Mouse (Mus musculus) hindbrain, embryonic 10.5 days (tissue): ENCODE measurements around the gene Rabgap1l. TPM values are rescaled to one million over a fixed set of nuclear protein-coding genes. Genes with fewer than 3 reads are reported as not detected.

Source experiments
- DNase-seq: peaks from one replicate; pipeline ENCODE4 v3.0.0-alpha.2; 2017; ENCODE audit warnings: low spot score
- H3K27ac ChIP-seq: fragments of 300-500 bp; sonication (generic); 2 replicates; pipeline ENCODE4 v1.5.1; 2016; ENCODE audit warnings: mild to moderate bottlenecking, moderate library complexity
- H3K27me3 ChIP-seq: fragments of 300-500 bp; sonication (generic); 2 replicates; pipeline ENCODE4 v1.6.1; 2016; ENCODE audit warnings: mild to moderate bottlenecking; ENCODE audit not compliant: poor library complexity, insufficient read depth, severe bottlenecking
- H3K36me3 ChIP-seq: fragments of 300-500 bp; sonication (generic); 2 replicates; pipeline ENCODE4 v1.6.1; 2016; ENCODE audit warnings: mild to moderate bottlenecking, moderate library complexity
- H3K4me1 ChIP-seq: fragments of 300-500 bp; sonication (generic); replicated peaks from 2 replicates; pipeline ENCODE4 v1.6.1; 2016; ENCODE audit warnings: mild to moderate bottlenecking
- H3K4me3 ChIP-seq: fragments of 300-500 bp; sonication (generic); 2 replicates; pipeline ENCODE4 v1.5.1; 2016; ENCODE audit warnings: mild to moderate bottlenecking, moderate library complexity
- H3K9me3 ChIP-seq: fragments of 300-500 bp; sonication (generic); 2 replicates; pipeline ENCODE4 v1.6.1; 2016; ENCODE audit warnings: mild to moderate bottlenecking, moderate library complexity
- WGBS: fragments of 180-500 bp; shearing (Covaris S2); methylation state at CpG from one replicate; pipeline ENCODE4 v1.1.7; 2016; 5-methylcytosine and 5-hydroxymethylcytosine counted together
- polyA plus RNA-seq: library from polyadenylated mRNA; unstranded; fragments of >200 nt; fragmentation: Nextera tagmentation; extraction: Ambion mirVana; gene quantifications from 2 replicates; pipeline ENCODE4 v1.2.1, GENCODE M21; 2016

Gene Rabgap1l
- polyA plus RNA-seq, 1 experiment from 2014 or later, result 9.8 TPM

GRCm38 (mm10) chr1:160799972-160800371 is 7.0 kb upstream of the Rabgap1l start:
- Histone ChIP-seq H3K27ac (no peak overlapping the region), H3K4me1 (no peaks in the 10 kb centered on the region), H3K9me3 (no peaks in the 10 kb centered on the region), H3K36me3 (no peaks in the 10 kb centered on the region), H3K27me3 (no peaks in the 10 kb centered on the region), H3K4me3 (no peak overlapping the region)
- WGBS, result 80% methylated on average over 3 of the region's 3 CpGs
- no peak for DNase-seq

DNA sequence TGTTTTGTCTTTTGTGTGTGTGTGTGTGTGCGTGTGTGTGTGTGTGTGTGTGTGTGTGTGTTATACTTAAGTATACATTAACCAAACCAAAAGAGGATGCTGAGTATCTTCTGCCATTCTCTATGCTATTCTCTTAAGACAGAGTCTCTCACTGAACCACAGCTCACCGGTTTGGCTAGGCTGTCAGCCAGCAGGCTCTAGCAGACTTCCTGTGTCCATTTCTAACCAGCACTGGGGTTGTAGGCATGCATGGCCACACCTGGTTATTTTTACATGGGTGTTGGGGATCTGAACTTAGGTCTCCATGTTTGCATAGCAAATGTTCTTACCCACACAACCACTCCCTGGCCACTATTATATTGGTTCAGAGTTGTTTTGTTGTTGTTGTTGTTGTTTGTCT is 2.0 kb upstream of the Rabgap1l start:
- Histone ChIP-seq H3K36me3 (no peaks in the 10 kb centered on the region), H3K4me3 (no peak overlapping the region), H3K27ac (no peak overlapping the region), H3K27me3 (0 out of 2 replicates have a peak, but pooled peaks cover 4% of the 10 kb centered on the region), H3K9me3 (no peaks in the 10 kb centered on the region), H3K4me1 (peaks cover 13% of the 10 kb centered on the region; the same call in 1 of the 2 replicates)
- 77% methylated on average over 2 of the region's 2 CpGs for WGBS
- no peak for DNase-seq

DNA sequence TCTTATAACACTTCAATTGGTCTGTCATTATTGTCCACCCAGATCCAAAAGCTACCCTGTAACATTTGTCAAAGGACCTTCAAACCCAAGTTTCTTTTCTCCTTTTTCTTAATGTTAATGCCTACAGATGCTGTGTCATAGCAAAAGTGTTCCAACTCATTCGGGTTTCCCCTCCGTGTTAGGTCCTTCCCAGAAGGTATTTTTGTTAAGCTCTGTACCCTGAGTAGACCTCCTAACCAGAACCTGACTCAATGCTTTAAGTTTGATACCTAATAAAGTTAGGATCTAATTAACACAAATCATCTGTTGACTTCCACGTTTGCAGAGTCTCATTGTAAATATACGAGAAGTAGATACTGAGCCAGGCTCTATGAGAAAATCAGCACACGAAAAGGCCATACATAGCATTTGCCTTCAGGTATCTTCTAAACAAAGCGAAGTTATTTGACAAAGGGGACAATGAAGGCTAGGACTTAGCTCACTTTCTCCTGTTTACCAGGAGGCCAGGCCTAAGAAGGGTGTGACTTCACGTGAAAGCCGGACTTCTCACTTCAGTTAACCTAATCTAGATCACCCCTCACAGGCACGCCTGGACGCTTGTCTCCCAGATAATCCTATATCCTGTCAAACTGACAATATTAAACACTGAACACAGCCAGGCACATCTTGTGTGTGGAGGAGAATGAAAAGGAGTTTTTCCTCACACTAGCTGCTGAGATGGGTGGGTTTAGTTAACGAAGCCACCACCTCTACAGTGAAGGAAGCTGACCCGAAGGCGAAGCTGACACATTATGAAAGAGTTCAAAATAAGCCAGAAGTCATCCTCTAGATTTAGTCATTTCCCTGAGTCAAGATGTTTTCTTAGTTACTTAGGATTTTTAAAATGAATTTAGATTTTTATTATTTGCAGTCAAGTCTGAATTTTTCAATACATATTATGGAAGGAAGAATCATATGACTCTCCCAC is 1.1 kb upstream of the Rabgap1l start:
- H3K4me3 ChIP-seq, result no peak overlapping the region
- 85% methylated on average over 13 of the region's 13 CpGs for WGBS

GRCm38 (mm10) chr1:160792156-160792685 is 790 bp downstream of the Rabgap1l start:
- no peaks in the 10 kb centered on the region for H3K9me3 ChIP-seq
- no peaks in the 10 kb centered on the region for H3K36me3 ChIP-seq
- peaks cover 13% of the 10 kb centered on the region; the same call in 1 of the 2 replicates for H3K4me1 ChIP-seq
- peak overlapping the region; percentile 92 for H3K4me3 ChIP-seq
- H3K27ac ChIP-seq, result peak overlapping the region; percentile 90
- H3K27me3 ChIP-seq, result 0 out of 2 replicates have a peak, but pooled peaks cover 4% of the 10 kb centered on the region
- WGBS, result under 1% methylated on average over 51 of the region's 51 CpGs
- peak; percentile 55 for DNase-seq

More for the DNA sequence above, 1.1 kb upstream of the Rabgap1l start:
- Histone ChIP-seq H3K4me1 (peaks cover 13% of the 10 kb centered on the region; the same call in 1 of the 2 replicates), H3K27ac (no peak overlapping the region), H3K36me3 (no peaks in the 10 kb centered on the region), H3K27me3 (0 out of 2 replicates have a peak, but pooled peaks cover 4% of the 10 kb centered on the region), H3K9me3 (no peaks in the 10 kb centered on the region)
- DNase-seq, result no peak

DNA sequence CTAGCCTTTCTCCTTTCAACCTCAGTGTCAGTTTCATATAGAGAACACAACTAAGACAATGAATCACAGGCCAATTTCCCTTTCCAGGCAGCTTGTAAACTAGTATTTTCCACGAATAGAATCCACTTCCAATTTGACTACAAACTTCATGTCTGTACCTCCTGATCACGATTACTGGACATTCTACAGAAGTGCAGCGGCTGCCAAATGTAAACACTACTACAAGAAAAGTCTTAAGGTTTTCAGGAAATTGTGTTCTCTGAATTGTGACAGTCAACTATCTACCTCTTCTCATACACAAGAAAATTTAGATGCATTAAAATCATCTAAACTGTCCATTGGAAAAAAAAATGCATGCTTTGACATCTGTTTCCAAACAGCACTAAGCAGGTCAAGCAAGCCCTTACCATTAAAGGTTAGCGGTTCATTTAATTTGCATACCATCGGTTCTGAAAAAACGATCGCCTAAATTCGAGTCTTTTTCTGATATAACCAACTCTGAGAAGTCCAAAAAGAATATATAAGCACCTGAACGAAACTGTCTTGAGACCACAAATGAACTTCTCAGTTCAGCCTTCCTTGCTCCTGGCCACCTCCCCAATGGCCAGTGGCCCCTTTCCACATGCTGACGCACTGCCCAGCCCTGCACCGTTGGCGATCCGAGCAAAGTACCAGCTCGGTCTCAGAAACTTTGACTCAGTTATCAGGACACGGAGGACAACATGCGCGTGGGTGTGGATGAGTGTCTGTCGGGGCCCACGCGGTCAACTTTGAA is 1.4 kb downstream of the Rabgap1l start:
- H3K4me3 ChIP-seq, result peak overlapping the region; percentile 92
- H3K9me3 ChIP-seq, result no peaks in the 10 kb centered on the region
- H3K27me3 ChIP-seq, result 0 out of 2 replicates have a peak, but pooled peaks cover 4% of the 10 kb centered on the region
- 11% methylated on average over 20 of the region's 20 CpGs for WGBS
- no peak for DNase-seq
- no peaks in the 10 kb centered on the region for H3K36me3 ChIP-seq
- peak overlapping the region; percentile 90 for H3K27ac ChIP-seq
- H3K4me1 ChIP-seq, result peaks cover 13% of the 10 kb centered on the region; the same call in 1 of the 2 replicates

DNA sequence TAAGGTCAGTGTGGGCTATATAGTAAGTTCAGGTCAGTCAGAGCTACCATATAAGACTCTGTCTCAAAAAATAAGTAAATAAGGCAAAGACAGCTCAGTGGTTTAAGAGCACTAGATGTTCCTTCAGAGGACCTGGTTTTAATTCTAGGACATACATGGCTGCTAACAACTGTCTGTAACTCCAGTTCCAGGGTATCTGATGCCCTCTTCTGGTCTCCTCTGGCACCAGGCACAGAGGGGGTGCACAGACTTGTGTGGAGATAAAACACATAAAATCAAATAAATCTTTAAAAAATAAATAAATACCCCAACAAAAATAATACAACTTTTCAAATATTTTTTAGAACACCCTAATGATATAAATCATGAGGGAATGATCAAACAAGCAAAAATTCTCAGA is 2.4 kb downstream of the Rabgap1l start:
- Histone ChIP-seq H3K4me3 (no peak overlapping the region), H3K9me3 (no peaks in the 10 kb centered on the region), H3K27ac (no peak overlapping the region), H3K4me1 (peaks cover 13% of the 10 kb centered on the region; the same call in 1 of the 2 replicates), H3K27me3 (0 out of 2 replicates have a peak, but pooled peaks cover 4% of the 10 kb centered on the region), H3K36me3 (no peaks in the 10 kb centered on the region)
- no peak for DNase-seq

DNA sequence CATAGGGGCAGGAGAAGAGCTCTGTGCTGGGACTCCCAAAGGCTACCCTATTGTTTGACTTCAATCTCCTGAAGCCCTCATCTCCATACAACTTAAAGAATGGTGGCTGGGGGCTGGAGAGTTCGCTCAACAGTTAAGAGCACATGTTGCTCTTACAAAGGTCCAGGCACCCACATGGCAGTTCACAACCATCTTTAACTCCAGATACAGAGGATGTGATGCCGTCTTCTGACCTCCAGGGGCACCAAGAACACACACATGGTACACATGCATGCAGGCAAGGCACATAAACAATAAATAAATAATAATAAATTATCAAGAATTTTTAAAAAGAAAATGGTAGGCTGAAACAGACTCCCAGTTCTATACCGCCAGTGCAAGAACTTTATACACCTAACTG is 3.1 kb downstream of the Rabgap1l start:
- 80% methylated on average over 3 of the region's 3 CpGs for WGBS
- DNase-seq, result no peak
- H3K36me3 ChIP-seq, result no peaks in the 10 kb centered on the region
- no peak overlapping the region for H3K27ac ChIP-seq
- peaks cover 13% of the 10 kb centered on the region; the same call in 1 of the 2 replicates for H3K4me1 ChIP-seq
- H3K9me3 ChIP-seq, result no peaks in the 10 kb centered on the region
- H3K4me3 ChIP-seq, result no peak overlapping the region
- 0 out of 2 replicates have a peak, but pooled peaks cover 4% of the 10 kb centered on the region for H3K27me3 ChIP-seq

DNA sequence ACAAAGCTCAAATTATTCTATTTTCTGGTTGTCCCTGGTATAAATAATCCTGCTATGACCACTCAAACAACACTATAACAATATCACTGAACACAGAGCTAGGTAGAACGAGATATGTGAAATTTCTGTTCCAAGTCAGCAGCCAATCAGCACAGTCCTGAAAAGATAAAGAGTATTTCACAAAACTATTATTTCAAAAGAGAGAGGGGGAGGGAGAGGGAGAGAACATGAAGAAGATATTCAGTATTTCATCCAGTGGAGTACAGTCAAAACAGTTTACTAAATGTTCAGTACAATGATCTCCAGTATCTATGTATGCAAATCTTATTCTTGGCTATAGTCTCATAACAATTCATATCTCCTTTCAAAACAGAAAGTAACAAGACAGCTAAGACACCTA is 5.1 kb downstream of the Rabgap1l start:
- Histone ChIP-seq H3K27me3 (no peaks in the 10 kb centered on the region), H3K27ac (no peak overlapping the region), H3K36me3 (no peaks in the 10 kb centered on the region), H3K4me3 (no peak overlapping the region), H3K9me3 (no peaks in the 10 kb centered on the region), H3K4me1 (peaks cover 13% of the 10 kb centered on the region; the same call in 1 of the 2 replicates)
- no peak for DNase-seq
- WGBS, result 91% methylated on average over 1 of the region's 1 CpGs

GRCm38 (mm10) chr1:160787164-160787563 is 5.8 kb downstream of the Rabgap1l start:
- Histone ChIP-seq H3K4me1 (peaks cover 9% of the 10 kb centered on the region; the same call in 1 of the 2 replicates), H3K27me3 (no peaks in the 10 kb centered on the region), H3K36me3 (no peaks in the 10 kb centered on the region), H3K9me3 (no peaks in the 10 kb centered on the region), H3K4me3 (no peak overlapping the region), H3K27ac (no peak overlapping the region)
- DNase-seq, result no peak
- WGBS, result 85% methylated on average over 3 of the region's 3 CpGs

GRCm38 (mm10) chr1:160786571-160786970 is 6.4 kb downstream of the Rabgap1l start:
- no peak for DNase-seq
- peaks cover 3% of the 10 kb centered on the region; the same call in 1 of the 2 replicates for H3K4me1 ChIP-seq
- no peaks in the 10 kb centered on the region for H3K27me3 ChIP-seq
- H3K36me3 ChIP-seq, result no peaks in the 10 kb centered on the region
- H3K4me3 ChIP-seq, result no peak overlapping the region
- H3K27ac ChIP-seq, result no peak overlapping the region
- H3K9me3 ChIP-seq, result no peaks in the 10 kb centered on the region
- WGBS, result 84% methylated on average over 3 of the region's 3 CpGs

DNA sequence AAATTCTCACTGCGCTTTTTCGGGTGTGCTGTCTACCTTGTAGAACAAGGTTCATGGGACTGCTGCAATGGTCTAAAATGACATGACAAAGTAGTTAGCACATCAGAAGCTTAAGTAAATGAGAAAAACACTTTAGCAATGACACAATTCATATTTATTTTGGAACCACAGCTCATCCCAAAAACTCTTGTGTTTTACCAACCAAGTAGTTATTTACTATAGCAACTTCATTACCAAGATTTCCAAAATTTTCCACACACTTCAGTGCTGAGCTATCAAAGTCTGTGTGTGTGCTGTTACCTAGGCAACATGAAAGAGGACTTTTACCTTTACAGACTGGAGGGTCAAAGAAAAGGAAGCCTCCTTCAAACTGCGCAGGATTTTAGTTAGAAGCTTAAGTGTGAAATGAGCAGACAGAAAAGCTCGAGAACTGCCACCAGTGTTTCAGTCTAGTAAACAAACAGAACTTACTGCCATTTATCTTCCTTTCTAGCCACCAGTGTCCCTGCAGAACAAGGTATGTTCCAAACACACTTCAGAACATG is 7.3 kb downstream of the Rabgap1l start:
- H3K27ac ChIP-seq, result no peak overlapping the region
- H3K4me3 ChIP-seq, result no peak overlapping the region
- no peaks in the 10 kb centered on the region for H3K9me3 ChIP-seq
- H3K27me3 ChIP-seq, result no peaks in the 10 kb centered on the region
- DNase-seq, result no peak
- 84% methylated on average over 4 of the region's 4 CpGs for WGBS
- no peaks in the 10 kb centered on the region for H3K36me3 ChIP-seq
- H3K4me1 ChIP-seq, result no peaks in the 10 kb centered on the region

DNA sequence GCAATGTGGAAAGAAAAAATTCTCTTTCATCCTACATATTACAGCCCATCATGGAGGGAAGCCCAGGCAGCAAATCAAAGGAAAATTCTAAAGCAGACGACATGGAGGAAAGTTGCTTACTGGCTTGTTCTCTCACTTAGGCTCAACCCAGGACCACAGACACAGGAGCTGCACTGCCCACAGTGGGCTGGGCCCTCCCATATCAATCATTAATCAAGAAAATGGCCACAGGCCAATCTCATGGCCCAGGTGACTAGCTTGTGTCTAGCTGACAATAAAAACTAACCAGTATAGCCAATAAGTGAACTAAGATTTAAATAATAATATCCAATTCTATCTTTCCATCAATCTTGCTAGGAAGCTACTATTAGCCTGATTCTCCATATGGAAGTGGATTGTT is 8.9 kb downstream of the Rabgap1l start:
- Histone ChIP-seq H3K27me3 (no peaks in the 10 kb centered on the region), H3K4me3 (no peak overlapping the region), H3K36me3 (no peaks in the 10 kb centered on the region), H3K4me1 (no peaks in the 10 kb centered on the region), H3K9me3 (no peaks in the 10 kb centered on the region), H3K27ac (no peak overlapping the region)
- DNase-seq, result no peak
- WGBS, result 77% methylated on average over 1 of the region's 1 CpGs
